Mouse (Mus musculus): Measurements from ENCODE around the gene Wdr66.

DNA sequence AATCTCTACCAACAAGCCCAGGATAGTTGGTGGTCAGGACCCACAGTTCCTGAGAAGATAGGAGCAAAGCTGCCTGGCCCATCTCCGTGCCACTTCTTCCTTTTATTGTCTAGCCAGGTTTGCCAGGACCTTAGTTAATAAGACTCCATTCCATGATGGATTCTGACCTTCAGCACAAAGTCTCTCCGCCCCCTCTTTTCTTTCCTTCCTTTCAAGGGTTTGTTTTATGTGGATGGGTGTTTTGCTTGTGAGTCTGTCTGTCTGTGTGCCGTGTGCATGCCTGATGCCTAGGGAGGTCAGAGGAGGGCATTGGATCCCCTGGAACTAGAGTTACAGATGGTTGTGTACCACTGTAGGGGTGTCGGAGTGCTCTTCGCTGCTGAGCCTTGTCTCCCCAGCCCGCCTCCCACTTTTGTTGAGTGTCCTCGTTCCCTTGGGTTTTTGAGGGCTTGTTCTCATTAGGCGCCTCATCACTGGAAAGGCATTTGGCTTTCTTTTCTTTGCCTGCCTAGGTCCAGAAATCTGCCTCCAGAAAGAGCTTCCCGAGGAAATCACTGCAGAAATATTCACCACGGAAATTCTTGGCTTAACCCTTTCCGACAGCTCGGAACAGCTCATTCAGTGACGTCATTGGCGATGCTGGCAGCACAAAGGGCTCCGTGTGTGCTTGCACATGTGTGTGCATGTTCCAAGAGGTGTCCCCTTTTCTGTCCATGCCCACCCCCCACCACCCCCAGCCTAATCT lies 74.3 kb downstream of the Wdr66 start:
- TF ChIP-seq POLR2A (IDR thresholded peaks at IDR 0.05; ENCODE audit: control insufficient read depth, low read depth, low read length): no peak
- no peak for TF ChIP-seq CTCF (IDR thresholded peaks at IDR 0.05; ENCODE audit: control insufficient read depth, insufficient read depth, insufficient replicate concordance, low read depth, low read length)

All from testis, adult 2 months (tissue).